Mouse (Mus musculus): ENCODE measurements around the gene Ttll5. TPM values are rescaled to one million over a fixed set of nuclear protein-coding genes. Genes with fewer than 3 reads are reported as not detected.

The Ttll5 gene
- total and polyA plus RNA-seq, 3 experiments = 10.1 to 14.2 (median 11.4) TPM

DNA sequence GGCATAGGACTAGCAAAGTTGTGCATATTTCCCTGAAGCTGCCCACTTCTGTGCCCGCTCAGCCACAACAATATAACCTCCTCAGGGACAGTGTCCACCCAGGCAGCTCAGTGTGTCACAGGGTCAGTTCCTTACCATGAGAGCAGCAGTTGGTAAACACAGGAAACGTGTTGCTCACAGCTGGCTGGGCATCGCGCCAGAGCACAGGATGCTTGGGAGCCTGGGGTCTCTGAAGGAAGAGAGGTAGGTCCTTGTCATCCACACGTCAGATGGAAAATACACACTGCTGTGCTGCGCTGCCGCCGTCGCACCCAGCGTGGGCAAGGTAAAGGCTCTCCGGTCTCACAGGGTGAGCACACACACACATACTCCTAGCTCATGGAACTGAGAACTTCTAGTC is 139.2 kb downstream of the Ttll5 start:
- Histone ChIP-seq H3K27ac (no peak overlapping the region; the same call in 1 of the 2 replicates), H3K79me2 (replicated peaks; ENCODE audit: control insufficient read depth, insufficient read depth, low read length) (no peaks in the 10 kb centered on the region)
- DNase-seq = peak; percentile 46 to 55

DNA sequence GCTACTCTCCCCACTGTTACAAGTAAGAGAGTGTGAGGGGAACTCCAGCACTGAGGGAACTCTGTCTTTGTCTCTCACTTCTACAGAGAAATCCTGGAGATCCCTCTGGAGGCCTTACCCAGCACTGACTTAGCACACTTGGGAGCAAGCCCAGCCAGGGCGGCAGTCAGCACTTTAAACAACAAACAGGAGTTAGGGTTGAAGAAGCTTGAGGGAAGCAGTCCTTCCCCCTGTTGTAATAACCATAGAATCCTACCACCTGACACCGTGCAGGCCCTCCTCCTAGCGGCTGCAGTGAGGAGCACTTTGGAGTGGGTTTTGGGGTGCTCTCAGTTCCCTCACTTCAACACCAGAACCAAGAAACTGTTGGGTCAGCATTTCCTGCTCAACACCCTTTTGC is 140.0 kb downstream of the Ttll5 start:
- Histone ChIP-seq H3K27ac (no peak overlapping the region), H3K27me3 (ENCODE audit: control insufficient read depth, insufficient read depth, low read length) (no peaks in the 10 kb centered on the region), H3K36me3 (ENCODE audit: control insufficient read depth, insufficient read depth, low read length) (no peaks in the 10 kb centered on the region), H3K9ac (ENCODE audit: low read depth, low read length) (no peak overlapping the region), H3K4me1 (ENCODE audit: control insufficient read depth, insufficient read depth, low read length) (peaks cover 8% of the 10 kb centered on the region), H3K79me2 (replicated peaks; ENCODE audit: control insufficient read depth, insufficient read depth, low read length) (no peaks in the 10 kb centered on the region), H3K4me3 (no peak overlapping the region)
- WGBS = 86% methylated on average over 3 of the region's 3 CpGs
- DNase-seq = no peak
- intact Hi-C loops (cut with DNase I) = no loop called here
- TF ChIP-seq EP300 (IDR thresholded peaks at IDR 0.05; ENCODE audit: insufficient read depth, low read depth, low read length) (no peak), CTCF (IDR thresholded peaks at IDR 0.05) (no peak), POLR2A (IDR thresholded peaks at IDR 0.05; ENCODE audit: insufficient read depth, low read depth, low read length) (no peak)

More for the DNA sequence above, 139.2 kb downstream of the Ttll5 start:
- intact Hi-C loops (cut with DNase I) = no loop called here
- WGBS = 51% methylated on average over 11 of the region's 11 CpGs
- no peak overlapping the region for H3K9ac ChIP-seq (ENCODE audit: low read depth, low read length)
- peaks cover 8% of the 10 kb centered on the region for H3K4me1 ChIP-seq (ENCODE audit: control insufficient read depth, insufficient read depth, low read length)
- H3K36me3 ChIP-seq (ENCODE audit: control insufficient read depth, insufficient read depth, low read length) = no peaks in the 10 kb centered on the region; the same call in 1 of the 2 replicates
- H3K4me3 ChIP-seq = no peak overlapping the region
- TF ChIP-seq POLR2A (IDR thresholded peaks at IDR 0.05; ENCODE audit: insufficient read depth, low read depth, low read length) (no peak), CTCF (IDR thresholded peaks at IDR 0.05) (no peak), EP300 (IDR thresholded peaks at IDR 0.05; ENCODE audit: insufficient read depth, low read depth, low read length) (no peak)
- no peaks in the 10 kb centered on the region for H3K27me3 ChIP-seq (ENCODE audit: control insufficient read depth, insufficient read depth, low read length)

DNA sequence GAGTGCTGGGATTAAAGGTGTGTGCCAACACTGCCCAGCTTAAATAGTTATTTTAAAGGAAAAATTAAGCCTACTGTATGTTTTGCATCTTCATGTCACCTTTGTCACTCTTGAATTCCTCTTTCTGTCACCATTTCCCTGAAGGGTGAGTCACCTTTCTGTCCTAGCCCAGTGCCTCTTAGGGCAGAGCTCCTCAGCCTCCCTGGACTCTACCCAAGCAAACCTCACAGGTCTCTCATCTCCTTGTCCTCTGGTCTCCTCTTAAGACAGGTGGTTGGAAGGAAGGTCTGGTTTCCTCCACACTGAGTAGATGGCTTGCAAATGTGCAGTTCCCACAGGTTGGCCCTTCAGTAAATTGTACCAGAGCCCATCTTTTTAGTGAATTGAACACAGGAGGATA is 143.4 kb downstream of the Ttll5 start:
- TF ChIP-seq POLR2A (IDR thresholded peaks at IDR 0.05; ENCODE audit: insufficient read depth, low read depth, low read length) = no peak
- TF ChIP-seq EP300 (IDR thresholded peaks at IDR 0.05; ENCODE audit: insufficient read depth, low read depth, low read length) = no peak
- TF ChIP-seq CTCF (IDR thresholded peaks at IDR 0.05) = no peak
- peaks cover 9% of the 10 kb centered on the region for H3K4me1 ChIP-seq (ENCODE audit: control insufficient read depth, insufficient read depth, low read length)
- H3K27me3 ChIP-seq (ENCODE audit: control insufficient read depth, insufficient read depth, low read length) = no peaks in the 10 kb centered on the region
- DNase-seq = no peak
- H3K27ac ChIP-seq = no peak overlapping the region
- no peak overlapping the region for H3K4me3 ChIP-seq
- no peak overlapping the region for H3K9ac ChIP-seq (ENCODE audit: low read depth, low read length)
- intact Hi-C loops (cut with DNase I) = no loop called here
- no peaks in the 10 kb centered on the region for H3K79me2 ChIP-seq (replicated peaks; ENCODE audit: control insufficient read depth, insufficient read depth, low read length)
- no peaks in the 10 kb centered on the region for H3K36me3 ChIP-seq (ENCODE audit: control insufficient read depth, insufficient read depth, low read length)

DNA sequence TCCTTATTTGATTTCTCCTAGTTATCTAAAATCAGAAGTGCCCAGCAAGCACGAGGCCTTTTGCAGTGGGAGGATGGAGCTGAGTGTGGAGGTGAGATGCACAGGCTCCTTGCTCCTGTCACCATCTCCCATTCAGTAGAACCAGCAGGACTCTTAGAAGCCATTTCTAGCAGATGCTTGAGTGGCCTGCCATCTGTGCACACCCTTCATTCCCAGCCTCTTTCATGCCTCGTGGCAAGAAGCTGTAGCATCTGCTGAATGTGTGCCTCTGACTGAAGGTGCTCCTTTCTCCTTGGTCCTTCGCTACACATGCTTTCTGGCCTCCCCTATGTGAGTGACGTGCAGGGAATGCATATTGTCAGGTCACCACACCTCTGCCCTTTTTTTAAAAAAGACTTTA is 143.9 kb downstream of the Ttll5 start:
- Histone ChIP-seq H3K4me3 (no peak overlapping the region), H3K27me3 (ENCODE audit: control insufficient read depth, insufficient read depth, low read length) (no peaks in the 10 kb centered on the region), H3K4me1 (ENCODE audit: control insufficient read depth, insufficient read depth, low read length) (peaks cover 8% of the 10 kb centered on the region), H3K79me2 (replicated peaks; ENCODE audit: control insufficient read depth, insufficient read depth, low read length) (no peaks in the 10 kb centered on the region), H3K36me3 (ENCODE audit: control insufficient read depth, insufficient read depth, low read length) (no peaks in the 10 kb centered on the region), H3K27ac (no peak overlapping the region), H3K9ac (ENCODE audit: low read depth, low read length) (no peak overlapping the region)
- intact Hi-C loops (cut with DNase I) = no loop called here
- no peak for DNase-seq
- WGBS = 83% methylated on average over 4 of the region's 4 CpGs
- TF ChIP-seq CTCF (IDR thresholded peaks at IDR 0.05) (no peak), EP300 (IDR thresholded peaks at IDR 0.05; ENCODE audit: insufficient read depth, low read depth, low read length) (no peak), POLR2A (IDR thresholded peaks at IDR 0.05; ENCODE audit: insufficient read depth, low read depth, low read length) (no peak)

DNA sequence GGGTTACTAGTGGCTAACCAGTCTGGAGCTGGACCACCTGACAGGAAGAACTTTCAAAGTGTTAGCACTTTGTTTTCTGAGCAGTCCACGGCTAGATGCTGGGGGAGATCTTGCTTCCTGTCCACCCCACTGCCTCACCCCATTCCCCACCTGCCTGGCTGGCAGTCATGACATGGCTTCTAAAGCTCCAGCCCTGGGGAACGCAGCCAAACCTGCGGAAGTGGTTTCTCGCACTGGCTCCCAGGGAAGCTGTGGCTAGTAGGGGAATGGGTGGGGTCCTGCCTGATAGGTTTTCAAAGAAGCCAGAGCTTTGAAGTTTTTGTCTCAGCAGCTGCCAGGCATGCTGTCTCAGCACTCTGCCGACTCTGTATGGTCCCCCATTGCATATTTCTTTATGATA is 145.1 kb downstream of the Ttll5 start:
- no peak overlapping the region for H3K27ac ChIP-seq
- H3K9ac ChIP-seq (ENCODE audit: low read depth, low read length) = no peak overlapping the region
- intact Hi-C loops (cut with DNase I) = no loop called here
- no peaks in the 10 kb centered on the region for H3K36me3 ChIP-seq (ENCODE audit: control insufficient read depth, insufficient read depth, low read length)
- H3K27me3 ChIP-seq (ENCODE audit: control insufficient read depth, insufficient read depth, low read length) = no peaks in the 10 kb centered on the region
- DNase-seq = peak; percentile 39 to 55
- no peak overlapping the region for H3K4me3 ChIP-seq
- peaks cover 6% of the 10 kb centered on the region for H3K4me1 ChIP-seq (ENCODE audit: control insufficient read depth, insufficient read depth, low read length)
- TF ChIP-seq POLR2A (IDR thresholded peaks at IDR 0.05; ENCODE audit: insufficient read depth, low read depth, low read length) (no peak), CTCF (IDR thresholded peaks at IDR 0.05) (no peak), EP300 (IDR thresholded peaks at IDR 0.05; ENCODE audit: insufficient read depth, low read depth, low read length) (no peak)
- 37% methylated on average over 5 of the region's 5 CpGs for WGBS
- H3K79me2 ChIP-seq (replicated peaks; ENCODE audit: control insufficient read depth, insufficient read depth, low read length) = no peaks in the 10 kb centered on the region

DNA sequence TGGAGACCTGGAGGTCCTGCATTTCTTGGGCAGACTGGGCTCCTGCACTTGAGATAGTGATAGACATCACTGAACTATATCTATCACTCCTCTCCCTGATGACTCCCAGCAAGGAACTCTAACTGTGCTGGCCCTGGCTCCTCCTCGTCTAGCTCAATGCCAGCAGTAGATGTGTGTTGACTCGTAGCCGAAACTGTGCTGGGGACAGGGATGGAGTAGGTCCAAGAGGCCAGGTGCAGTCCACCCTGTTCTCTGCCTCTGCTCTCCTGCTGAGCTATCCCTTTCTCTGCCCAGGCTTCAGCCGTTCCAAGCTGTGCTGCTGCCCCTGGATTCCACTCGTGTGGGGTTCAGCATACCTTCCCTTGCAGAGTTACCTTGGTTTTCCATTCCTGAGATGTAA is 145.7 kb downstream of the Ttll5 start:
- WGBS = 67% methylated on average over 5 of the region's 5 CpGs
- H3K27ac ChIP-seq = no peak overlapping the region
- intact Hi-C loops (cut with DNase I) = no loop called here
- no peaks in the 10 kb centered on the region for H3K79me2 ChIP-seq (replicated peaks; ENCODE audit: control insufficient read depth, insufficient read depth, low read length)
- no peak overlapping the region for H3K9ac ChIP-seq (ENCODE audit: low read depth, low read length)
- no peak overlapping the region for H3K4me3 ChIP-seq
- peaks cover 6% of the 10 kb centered on the region for H3K4me1 ChIP-seq (ENCODE audit: control insufficient read depth, insufficient read depth, low read length)
- no peak for DNase-seq
- no peaks in the 10 kb centered on the region for H3K36me3 ChIP-seq (ENCODE audit: control insufficient read depth, insufficient read depth, low read length)
- no peaks in the 10 kb centered on the region for H3K27me3 ChIP-seq (ENCODE audit: control insufficient read depth, insufficient read depth, low read length)
- TF ChIP-seq EP300 (IDR thresholded peaks at IDR 0.05; ENCODE audit: insufficient read depth, low read depth, low read length) (no peak), POLR2A (IDR thresholded peaks at IDR 0.05; ENCODE audit: insufficient read depth, low read depth, low read length) (no peak), CTCF (IDR thresholded peaks at IDR 0.05) (no peak)
